Mouse (Mus musculus): ENCODE data around the gene Uspl1. TPM values are rescaled to one million over a fixed set of nuclear protein-coding genes. Genes with fewer than 3 reads are reported as not detected.

Uspl1 gene
- polyA plus RNA-seq, 1 experiment, result 18.4 TPM

- Histone ChIP-seq H3K4me3 (peak overlapping the region; percentile 99), H3K27me3 (ENCODE audit: control insufficient read depth, insufficient read depth, insufficient read length) (no peaks in the 10 kb centered on the region), H3K36me3 (ENCODE audit: control insufficient read depth, insufficient read depth) (peaks cover 4% of the 10 kb centered on the region), H3ac (ENCODE audit: control insufficient read depth, insufficient read length) (peak overlapping the region; percentile 41), H3K79me2 (ENCODE audit: control insufficient read depth, insufficient read depth) (peaks cover 35% of the 10 kb centered on the region), H3K4me2 (ENCODE audit: low read depth) (peak overlapping the region; percentile 62)
- TF ChIP-seq REST (IDR thresholded peaks at IDR 0.05; ENCODE audit: insufficient read depth, insufficient read length), result no peak
- no peak for TF ChIP-seq USF1 (IDR thresholded peaks at IDR 0.05; ENCODE audit: low read depth)
- TF ChIP-seq TCF3 (IDR thresholded peaks at IDR 0.05; ENCODE audit: insufficient read length, low read depth), result no peak
- TF ChIP-seq POLR2AphosphoS2 (IDR thresholded peaks at IDR 0.05; ENCODE audit: insufficient read length, low read depth), result no peak
- no peak for TF ChIP-seq MAX (IDR thresholded peaks at IDR 0.05; ENCODE audit: low read depth)
- no peak for TF ChIP-seq MYOD1 (IDR thresholded peaks at IDR 0.05; ENCODE audit: control insufficient read depth in 1 of 3, insufficient read length in 2 of 3, low read depth in 2 of 3)
- no peak for TF ChIP-seq TCF12 (IDR thresholded peaks at IDR 0.05; ENCODE audit: insufficient read depth, poor library complexity, severe bottlenecking)
- TF ChIP-seq CEBPB (IDR thresholded peaks at IDR 0.05; ENCODE audit: insufficient read depth, poor library complexity, severe bottlenecking), result no peak
- no peak for TF ChIP-seq E2F4 (IDR thresholded peaks at IDR 0.05; ENCODE audit: insufficient read depth)
- TF ChIP-seq POLR2A (IDR thresholded peaks at IDR 0.05; ENCODE audit: insufficient read length, low read depth), result no peak
- no peak for TF ChIP-seq SRF (IDR thresholded peaks at IDR 0.05; ENCODE audit: control insufficient read depth, insufficient read length, low read depth)
- no peak for TF ChIP-seq MYOG (IDR thresholded peaks at IDR 0.05; ENCODE audit: control insufficient read depth in 1 of 3, insufficient read depth in 1 of 3, insufficient read length in 2 of 3, low read depth in 2 of 3)
These were observed 1.0 kb upstream of the Uspl1 start for GRCm38 (mm10) chr5:149183122-149183521.

GRCm38 (mm10) chr5:149183721-149184103 is 438 bp upstream of the Uspl1 start:
- Histone ChIP-seq H3K4me2 (ENCODE audit: low read depth) (peak overlapping the region; percentile 62), H3ac (ENCODE audit: control insufficient read depth, insufficient read length) (peak overlapping the region; percentile 41), H3K79me2 (ENCODE audit: control insufficient read depth, insufficient read depth) (peaks cover 38% of the 10 kb centered on the region), H3K4me3 (peak overlapping the region; percentile 99), H3K36me3 (ENCODE audit: control insufficient read depth, insufficient read depth) (peaks cover 8% of the 10 kb centered on the region), H3K27me3 (ENCODE audit: control insufficient read depth, insufficient read depth, insufficient read length) (no peaks in the 10 kb centered on the region)
- TF ChIP-seq USF1 (IDR thresholded peaks at IDR 0.05; ENCODE audit: low read depth) (peak; percentile 43), SRF (IDR thresholded peaks at IDR 0.05; ENCODE audit: control insufficient read depth, insufficient read length, low read depth) (no peak)

- H3K36me3 ChIP-seq (ENCODE audit: control insufficient read depth, insufficient read depth), result peaks cover 16% of the 10 kb centered on the region
- H3K27me3 ChIP-seq (ENCODE audit: control insufficient read depth, insufficient read depth, insufficient read length), result no peaks in the 10 kb centered on the region
- peak overlapping the region; percentile 94 for H3K4me2 ChIP-seq (ENCODE audit: low read depth)
- peak overlapping the region; percentile 99 for H3K4me3 ChIP-seq
- TF ChIP-seq SRF (IDR thresholded peaks at IDR 0.05; ENCODE audit: control insufficient read depth, insufficient read length, low read depth) (no peak), MYOD1 (IDR thresholded peaks at IDR 0.05; ENCODE audit: control insufficient read depth in 1 of 3, insufficient read length in 2 of 3, low read depth in 2 of 3) (no peak), MAX (IDR thresholded peaks at IDR 0.05; ENCODE audit: low read depth) (no peak), E2F4 (IDR thresholded peaks at IDR 0.05; ENCODE audit: insufficient read depth) (no peak), MYOG (IDR thresholded peaks at IDR 0.05; ENCODE audit: control insufficient read depth in 1 of 3, insufficient read depth in 1 of 3, insufficient read length in 2 of 3, low read depth in 2 of 3) (no peak), CEBPB (IDR thresholded peaks at IDR 0.05; ENCODE audit: insufficient read depth, poor library complexity, severe bottlenecking) (no peak), POLR2A (IDR thresholded peaks at IDR 0.05; ENCODE audit: insufficient read length, low read depth) (no peak), POLR2AphosphoS2 (IDR thresholded peaks at IDR 0.05; ENCODE audit: insufficient read length, low read depth) (no peak), USF1 (IDR thresholded peaks at IDR 0.05; ENCODE audit: low read depth) (no peak), TCF3 (IDR thresholded peaks at IDR 0.05; ENCODE audit: insufficient read length, low read depth) (no peak), REST (IDR thresholded peaks at IDR 0.05; ENCODE audit: insufficient read depth, insufficient read length) (no peak), TCF12 (IDR thresholded peaks at IDR 0.05; ENCODE audit: insufficient read depth, poor library complexity, severe bottlenecking) (no peak)
- H3K79me2 ChIP-seq (ENCODE audit: control insufficient read depth, insufficient read depth), result peaks cover 42% of the 10 kb centered on the region
- H3ac ChIP-seq (ENCODE audit: control insufficient read depth, insufficient read length), result peak overlapping the region; percentile 41
These were observed 665 bp downstream of the Uspl1 start for GRCm38 (mm10) chr5:149184844-149185186.

- no peak overlapping the region for H3ac ChIP-seq (ENCODE audit: control insufficient read depth, insufficient read length)
- peaks cover 42% of the 10 kb centered on the region for H3K79me2 ChIP-seq (ENCODE audit: control insufficient read depth, insufficient read depth)
- peaks cover 26% of the 10 kb centered on the region for H3K36me3 ChIP-seq (ENCODE audit: control insufficient read depth, insufficient read depth)
- H3K27me3 ChIP-seq (ENCODE audit: control insufficient read depth, insufficient read depth, insufficient read length), result no peaks in the 10 kb centered on the region
- H3K4me3 ChIP-seq, result peak overlapping the region; percentile 99
- peak overlapping the region; percentile 94 for H3K4me2 ChIP-seq (ENCODE audit: low read depth)
- TF ChIP-seq REST (IDR thresholded peaks at IDR 0.05; ENCODE audit: insufficient read depth, insufficient read length), result no peak
- TF ChIP-seq POLR2A (IDR thresholded peaks at IDR 0.05; ENCODE audit: insufficient read length, low read depth), result no peak
- no peak for TF ChIP-seq USF1 (IDR thresholded peaks at IDR 0.05; ENCODE audit: low read depth)
- no peak for TF ChIP-seq MYOD1 (IDR thresholded peaks at IDR 0.05; ENCODE audit: control insufficient read depth in 1 of 3, insufficient read length in 2 of 3, low read depth in 2 of 3)
- no peak for TF ChIP-seq TCF3 (IDR thresholded peaks at IDR 0.05; ENCODE audit: insufficient read length, low read depth)
- no peak for TF ChIP-seq CEBPB (IDR thresholded peaks at IDR 0.05; ENCODE audit: insufficient read depth, poor library complexity, severe bottlenecking)
- TF ChIP-seq SRF (IDR thresholded peaks at IDR 0.05; ENCODE audit: control insufficient read depth, insufficient read length, low read depth), result no peak
- no peak for TF ChIP-seq POLR2AphosphoS2 (IDR thresholded peaks at IDR 0.05; ENCODE audit: insufficient read length, low read depth)
- no peak for TF ChIP-seq MYOG (IDR thresholded peaks at IDR 0.05; ENCODE audit: control insufficient read depth in 1 of 3, insufficient read depth in 1 of 3, insufficient read length in 2 of 3, low read depth in 2 of 3)
- TF ChIP-seq TCF12 (IDR thresholded peaks at IDR 0.05; ENCODE audit: insufficient read depth, poor library complexity, severe bottlenecking), result no peak
These were observed 1.7 kb downstream of the Uspl1 start for GRCm38 (mm10) chr5:149185806-149186205.

- TF ChIP-seq USF1 (IDR thresholded peaks at IDR 0.05; ENCODE audit: low read depth), result no peak
These were observed 6.0 kb downstream of the Uspl1 start for GRCm38 (mm10) chr5:149190160-149190559.

More at GRCm38 (mm10) chr5:149190160-149190559, 6.0 kb downstream of the Uspl1 start:
- Histone ChIP-seq H3K4me3 (no peak overlapping the region), H3ac (ENCODE audit: control insufficient read depth, insufficient read length) (no peak overlapping the region), H3K79me2 (ENCODE audit: control insufficient read depth, insufficient read depth) (peaks cover 40% of the 10 kb centered on the region), H3K36me3 (ENCODE audit: control insufficient read depth, insufficient read depth) (peaks cover 60% of the 10 kb centered on the region), H3K4me2 (ENCODE audit: low read depth) (no peak overlapping the region), H3K27me3 (ENCODE audit: control insufficient read depth, insufficient read depth, insufficient read length) (no peaks in the 10 kb centered on the region)
